Comparison of ENCODE assay signal across 8 mouse cellular contexts in genomic region chr5:137759971-137760412, GRCm38 (mm10). TPM values are rescaled to one million over a fixed set of nuclear protein-coding genes. Genes with fewer than 3 reads are reported as not detected.
A peak's percentile ranks its signal among the peaks of the same experiment; 100 is the strongest.
DNase-seq lines count a peak whose midpoint lies in the region; ATAC-seq and TF ChIP-seq lines count a peak whose summit lies in the region.

No protein-coding gene starts in this region.

- 0 out of 2 replicates have a peak, but pooled peaks have one; percentile 47 for ATAC-seq in forebrain, embryonic 11.5 days (replicated peaks; ENCODE audit: low FRiP score)
- peak; percentile 49 for ATAC-seq in heart, embryonic 16.5 days (replicated peaks; ENCODE audit: extremely low read depth, insufficient read depth, low FRiP score)
- ATAC-seq in liver, embryonic 15.5 days (ENCODE audit: insufficient read depth): peak; percentile 66
- peak; percentile 82 for ATAC-seq in neural tube, embryonic 13.5 days (ENCODE audit: low read depth)

- peak; percentile 55 for TF ChIP-seq RAD21 in CH12.LX (IDR thresholded peaks at IDR 0.05; ENCODE audit: low read depth, low read length)

- dilution Hi-C loops in CH12.LX (cut with MboI; ENCODE audit: extremely low pct_ligation_motif_present, extremely low pct_unique_long_range_greater_than_20kb, low sequenced_read_pairs): no loop called here

- peak; percentile 75 to 89 for TF ChIP-seq CTCF in CH12.LX (conservative IDR thresholded peaks at IDR 0.05 in 1 of 2, IDR thresholded peaks at IDR 0.05 in 1 of 2; ENCODE audit: low read depth in 2 of 2, low read length in 2 of 2)
- peak; percentile 75 for TF ChIP-seq CTCF in testis, adult 2 months (IDR thresholded peaks at IDR 0.05; ENCODE audit: control insufficient read depth, insufficient read depth, insufficient replicate concordance, low read depth, low read length)

- peaks cover 3 to 29% of the 10 kb centered on the region in 2 experiments; a peak in 3 of 4 replicates for H3K4me1 ChIP-seq in CH12.LX (ENCODE audit: control insufficient read depth in 1 of 2, insufficient read depth in 2 of 2)
- no peaks in the 10 kb centered on the region for H3K4me1 ChIP-seq in forebrain, embryonic 11.5 days (replicated peaks; ENCODE audit: control insufficient read depth, insufficient read depth, low read length)
- peaks cover 32% of the 10 kb centered on the region for H3K4me1 ChIP-seq in heart, embryonic 16.5 days (ENCODE audit: control insufficient read depth, insufficient read depth, low read length)
- peaks cover 29% of the 10 kb centered on the region for H3K4me1 ChIP-seq in liver, embryonic 15.5 days (replicated peaks)
- peaks cover 43% of the 10 kb centered on the region for H3K4me1 ChIP-seq in neural tube, embryonic 13.5 days (replicated peaks)
- peaks cover 6% of the 10 kb centered on the region for H3K4me1 ChIP-seq in testis, adult 2 months (ENCODE audit: control insufficient read depth, insufficient read depth, low read length)

- no peak overlapping the region for H3K4me2 ChIP-seq in CH12.LX (ENCODE audit: insufficient read depth, low read depth, poor library complexity, severe bottlenecking)
- H3K4me2 ChIP-seq in forebrain, embryonic 11.5 days (ENCODE audit: low read depth, low read length, severe bottlenecking): no peak overlapping the region
- H3K4me2 ChIP-seq in heart, embryonic 16.5 days (ENCODE audit: low read depth, low read length): no peak overlapping the region
- H3K4me2 ChIP-seq in liver, embryonic 15.5 days: no peak overlapping the region
- H3K4me2 ChIP-seq in neural tube, embryonic 13.5 days: no peak overlapping the region

- TF ChIP-seq POLR2A in CH12.LX (IDR thresholded peaks at IDR 0.05; ENCODE audit: low read depth, low read length): peak; percentile 24; the same call in 1 of the 2 replicates
- 0 out of 2 replicates have a peak, but pooled peaks have one; percentile 28 for TF ChIP-seq POLR2A in testis, adult 2 months (IDR thresholded peaks at IDR 0.05; ENCODE audit: control insufficient read depth, low read depth, low read length)

- H3K9me3 ChIP-seq in CH12.LX (replicated peaks; ENCODE audit: low read length): no peaks in the 10 kb centered on the region
- no peaks in the 10 kb centered on the region for H3K9me3 ChIP-seq in forebrain, embryonic 11.5 days (ENCODE audit: control insufficient read depth, low read length)
- no peaks in the 10 kb centered on the region for H3K9me3 ChIP-seq in heart, embryonic 16.5 days (replicated peaks; ENCODE audit: control insufficient read depth, low read length)
- H3K9me3 ChIP-seq in liver, embryonic 15.5 days (replicated peaks): no peaks in the 10 kb centered on the region
- no peaks in the 10 kb centered on the region for H3K9me3 ChIP-seq in neural tube, embryonic 13.5 days

- H3K9ac ChIP-seq in CH12.LX (ENCODE audit: insufficient read depth, low read depth): no peak overlapping the region
- H3K9ac ChIP-seq in forebrain, embryonic 11.5 days (ENCODE audit: low read length): no peak overlapping the region
- 0 out of 2 replicates have a peak overlapping the region, but pooled peaks have one; percentile 11 for H3K9ac ChIP-seq in heart, embryonic 16.5 days (ENCODE audit: low read length)
- no peak overlapping the region for H3K9ac ChIP-seq in liver, embryonic 15.5 days
- H3K9ac ChIP-seq in neural tube, embryonic 13.5 days: no peak overlapping the region

- H3K4me3 ChIP-seq in CH12.LX (replicated peaks in 1 of 3; ENCODE audit: low read depth in 2 of 3, low read length in 2 of 3, poor library complexity in 1 of 3): no peak overlapping the region
- no peak overlapping the region for H3K4me3 ChIP-seq in forebrain, embryonic 11.5 days (ENCODE audit: low read depth, low read length)
- no peak overlapping the region for H3K4me3 ChIP-seq in heart, embryonic 16.5 days (ENCODE audit: low read length)
- no peak overlapping the region for H3K4me3 ChIP-seq in liver, embryonic 15.5 days (replicated peaks)
- H3K4me3 ChIP-seq in neural tube, embryonic 13.5 days: no peak overlapping the region
- peak overlapping the region; percentile 76 for H3K4me3 ChIP-seq in testis, adult 2 months (ENCODE audit: control insufficient read depth, low read depth, low read length)

- H3K79me2 ChIP-seq in CH12.LX (replicated peaks; ENCODE audit: control insufficient read depth, extremely low read depth, insufficient read depth, poor library complexity, severe bottlenecking): no peaks in the 10 kb centered on the region

- no peaks in the 10 kb centered on the region for H3K27me3 ChIP-seq in CH12.LX (replicated peaks)
- H3K27me3 ChIP-seq in forebrain, embryonic 11.5 days (ENCODE audit: control insufficient read depth, insufficient read depth, low read length): no peaks in the 10 kb centered on the region
- no peaks in the 10 kb centered on the region for H3K27me3 ChIP-seq in heart, embryonic 16.5 days (ENCODE audit: control insufficient read depth, insufficient read depth, low read length)
- H3K27me3 ChIP-seq in liver, embryonic 15.5 days: no peaks in the 10 kb centered on the region
- H3K27me3 ChIP-seq in neural tube, embryonic 13.5 days: no peaks in the 10 kb centered on the region
- no peaks in the 10 kb centered on the region for H3K27me3 ChIP-seq in testis, adult 2 months (ENCODE audit: control insufficient read depth, insufficient read depth, low read length)

- WGBS in forebrain, embryonic 11.5 days: 42% methylated on average over 4 of the region's 4 CpGs
- WGBS in heart, embryonic 16.5 days: 39% methylated on average over 4 of the region's 4 CpGs
- WGBS in liver, embryonic 15.5 days (ENCODE audit: insufficient replicate concordance): 43% methylated on average over 4 of the region's 4 CpGs
- WGBS in neural tube, embryonic 13.5 days: 17% methylated on average over 4 of the region's 4 CpGs

- no peak overlapping the region for H3K27ac ChIP-seq in CH12.LX (ENCODE audit: insufficient read depth, low read depth)
- H3K27ac ChIP-seq in forebrain, embryonic 11.5 days (ENCODE audit: low read depth, low read length): no peak overlapping the region
- peak overlapping the region; percentile 37; the same call in 1 of the 2 replicates for H3K27ac ChIP-seq in heart, embryonic 16.5 days (ENCODE audit: low read length)
- H3K27ac ChIP-seq in liver, embryonic 15.5 days (replicated peaks): no peak overlapping the region
- peak overlapping the region; percentile 81 for H3K27ac ChIP-seq in neural tube, embryonic 13.5 days (replicated peaks)
- peak overlapping the region; percentile 58; the same call in 1 of the 2 replicates for H3K27ac ChIP-seq in testis, adult 2 months (ENCODE audit: control insufficient read depth, insufficient read depth, low read depth, low read length)

- peaks cover 41 to 65% of the 10 kb centered on the region in 2 experiments for H3K36me3 ChIP-seq in CH12.LX (replicated peaks in 1 of 2; ENCODE audit: control insufficient read depth in 1 of 2, insufficient read depth in 1 of 2, low read length in 1 of 2)
- H3K36me3 ChIP-seq in forebrain, embryonic 11.5 days (ENCODE audit: control insufficient read depth, insufficient read depth, low read length): no peaks in the 10 kb centered on the region; the same call in 1 of the 2 replicates
- H3K36me3 ChIP-seq in heart, embryonic 16.5 days (ENCODE audit: control insufficient read depth, insufficient read depth): peaks cover 17% of the 10 kb centered on the region
- peaks cover 50% of the 10 kb centered on the region for H3K36me3 ChIP-seq in liver, embryonic 15.5 days (replicated peaks)
- peaks cover 13% of the 10 kb centered on the region; the same call in 1 of the 2 replicates for H3K36me3 ChIP-seq in neural tube, embryonic 13.5 days
- no peaks in the 10 kb centered on the region for H3K36me3 ChIP-seq in testis, adult 2 months (ENCODE audit: control insufficient read depth, insufficient read depth, low read length)

- in situ Hi-C loops in CH12.LX (cut with MboI; ENCODE audit: low pct_ligation_motif_present, low pct_unique_long_range_greater_than_20kb, low sequenced_read_pairs): loop anchor here (5.0 to 25.0 kb wide), 2 partner anchors 108 to 248 kb away; partner anchors contain the start of genes Gigyf1 and Pop7

- no peak for TF ChIP-seq EP300 in CH12.LX (IDR thresholded peaks at IDR 0.05; ENCODE audit: low read length)

- DNase-seq in CH12.LX (ENCODE audit: extremely low read depth): peak; percentile 91
- DNase-seq in c-Kit-negative CD71-positive TER-119-positive erythroid progenitor cells, embryonic 14.5 days (ENCODE audit: low read depth, low spot score): peak; percentile 73
- DNase-seq in forebrain, embryonic 11.5 days (ENCODE audit: low spot score): peak; percentile 86
- peak; percentile 91 to 96 for DNase-seq in kidney, postnatal 25 days

RNA-seq across cellular contexts. Expression of gene Tsc22d4, which starts 14.5 kb away (rescaled TPM):
- total RNA-seq in CH12.LX (2012; rRNA removed): 32.0 and 39.9 TPM in 2 replicates
- total RNA-seq in CH12.LX (2014; rRNA removed): 26.4 and 28.2 TPM in 2 replicates
- 91.2 and 103 TPM in 2 replicates for polyA plus RNA-seq in CH12.LX (2012; ENCODE audit: insufficient read length, low read depth)
- 81.1 and 83.5 TPM in 2 replicates for polyA plus RNA-seq in forebrain, embryonic 11.5 days (2014; fragmentation: Nextera tagmentation; extraction: Ambion mirVana)
- 164 and 189 TPM in 2 replicates for polyA plus RNA-seq in heart, embryonic 16.5 days (2015; fragmentation: Nextera tagmentation; extraction: Ambion mirVana)
- polyA plus RNA-seq in liver, embryonic 15.5 days (2015; fragmentation: Nextera tagmentation; extraction: Ambion mirVana): 68.8 and 75.1 TPM in 2 replicates
- polyA plus RNA-seq in neural tube, embryonic 13.5 days (2015; fragmentation: Nextera tagmentation; extraction: Ambion mirVana): 76.8 and 86.9 TPM in 2 replicates
- 423 and 435 TPM in 2 replicates for polyA plus RNA-seq in testis, adult 2 months (2012; rRNA removed)

RNA-seq across cellular contexts. Expression of gene Nyap1, which starts 18.6 kb away (rescaled TPM):
- total RNA-seq in CH12.LX (2012; rRNA removed): 0.67 and 1.4 TPM in 2 replicates
- 0.28 and 0.34 TPM in 2 replicates for total RNA-seq in CH12.LX (2014; rRNA removed)
- 0.35 and 0.43 TPM in 2 replicates for polyA plus RNA-seq in CH12.LX (2012; ENCODE audit: insufficient read length, low read depth)
- polyA plus RNA-seq in forebrain, embryonic 11.5 days (2014; fragmentation: Nextera tagmentation; extraction: Ambion mirVana): 3.8 and 4.4 TPM in 2 replicates
- 1.6 and 1.9 TPM in 2 replicates for polyA plus RNA-seq in heart, embryonic 16.5 days (2015; fragmentation: Nextera tagmentation; extraction: Ambion mirVana)
- polyA plus RNA-seq in liver, embryonic 15.5 days (2015; fragmentation: Nextera tagmentation; extraction: Ambion mirVana): 0.21 and 0.39 TPM in 2 replicates
- polyA plus RNA-seq in neural tube, embryonic 13.5 days (2015; fragmentation: Nextera tagmentation; extraction: Ambion mirVana): 23.4 and 25.4 TPM in 2 replicates
- 0.97 and 0.98 TPM in 2 replicates for polyA plus RNA-seq in testis, adult 2 months (2012; rRNA removed)

RNA-seq across cellular contexts. Expression of gene Ppp1r35, which starts 18.7 kb away (rescaled TPM):
- total RNA-seq in CH12.LX (2012; rRNA removed): 31.6 and 34.6 TPM in 2 replicates
- total RNA-seq in CH12.LX (2014; rRNA removed): 11.8 and 17.3 TPM in 2 replicates
- polyA plus RNA-seq in CH12.LX (2012; ENCODE audit: insufficient read length, low read depth): 23.3 and 24.1 TPM in 2 replicates
- polyA plus RNA-seq in forebrain, embryonic 11.5 days (2014; fragmentation: Nextera tagmentation; extraction: Ambion mirVana): 72.8 and 77.9 TPM in 2 replicates
- 20.5 and 22.6 TPM in 2 replicates for polyA plus RNA-seq in heart, embryonic 16.5 days (2015; fragmentation: Nextera tagmentation; extraction: Ambion mirVana)
- polyA plus RNA-seq in liver, embryonic 15.5 days (2015; fragmentation: Nextera tagmentation; extraction: Ambion mirVana): 21.0 and 21.3 TPM in 2 replicates
- polyA plus RNA-seq in neural tube, embryonic 13.5 days (2015; fragmentation: Nextera tagmentation; extraction: Ambion mirVana): 38.1 and 39.7 TPM in 2 replicates
- polyA plus RNA-seq in testis, adult 2 months (2012; rRNA removed): 48.3 and 60.4 TPM in 2 replicates

RNA-seq across cellular contexts. Expression of gene Mepce, which starts 27.5 kb away (rescaled TPM):
- total RNA-seq in CH12.LX (2012; rRNA removed) (32.7 and 38.5 TPM in 2 replicates), CH12.LX (2014; rRNA removed) (31.1 and 37.3 TPM in 2 replicates)
- 42.4 and 43.7 TPM in 2 replicates for polyA plus RNA-seq in CH12.LX (2012; ENCODE audit: insufficient read length, low read depth)
- 11.9 and 12.4 TPM in 2 replicates for polyA plus RNA-seq in forebrain, embryonic 11.5 days (2014; fragmentation: Nextera tagmentation; extraction: Ambion mirVana)
- polyA plus RNA-seq in heart, embryonic 16.5 days (2015; fragmentation: Nextera tagmentation; extraction: Ambion mirVana): 5.6 and 5.7 TPM in 2 replicates
- polyA plus RNA-seq in liver, embryonic 15.5 days (2015; fragmentation: Nextera tagmentation; extraction: Ambion mirVana): 4.0 and 5.0 TPM in 2 replicates
- polyA plus RNA-seq in neural tube, embryonic 13.5 days (2015; fragmentation: Nextera tagmentation; extraction: Ambion mirVana): 9.9 and 12.3 TPM in 2 replicates
- 103 and 114 TPM in 2 replicates for polyA plus RNA-seq in testis, adult 2 months (2012; rRNA removed)

RNA-seq across cellular contexts. Expression of gene Zcwpw1, which starts 27.6 kb away (rescaled TPM):
- total RNA-seq in CH12.LX (2012; rRNA removed): 1.3 and 1.9 TPM in 2 replicates
- 2.3 and 3.0 TPM in 2 replicates for total RNA-seq in CH12.LX (2014; rRNA removed)
- polyA plus RNA-seq in CH12.LX (2012; ENCODE audit: insufficient read length, low read depth): 1.5 and 2.8 TPM in 2 replicates
- 18.1 and 21.2 TPM in 2 replicates for polyA plus RNA-seq in forebrain, embryonic 11.5 days (2014; fragmentation: Nextera tagmentation; extraction: Ambion mirVana)
- polyA plus RNA-seq in heart, embryonic 16.5 days (2015; fragmentation: Nextera tagmentation; extraction: Ambion mirVana): 9.6 and 9.9 TPM in 2 replicates
- 3.2 and 3.3 TPM in 2 replicates for polyA plus RNA-seq in liver, embryonic 15.5 days (2015; fragmentation: Nextera tagmentation; extraction: Ambion mirVana)
- 10.4 and 12.4 TPM in 2 replicates for polyA plus RNA-seq in neural tube, embryonic 13.5 days (2015; fragmentation: Nextera tagmentation; extraction: Ambion mirVana)
- polyA plus RNA-seq in testis, adult 2 months (2012; rRNA removed): 10.9 and 12.3 TPM in 2 replicates

Comparison
In these comparisons a context has a peak if more than half of its experiments do, and no peak if none do; other contexts are left out.
1. H3K27ac ChIP-seq: peak in heart, embryonic 16.5 days (single experiment), neural tube, embryonic 13.5 days (single experiment) and testis, adult 2 months (single experiment); none in CH12.LX (single experiment), forebrain, embryonic 11.5 days (single experiment) and liver, embryonic 15.5 days (single experiment).
2. Peak in every context shown above with its lines, with median percentiles within 50 percentile points of each other: DNase-seq and ATAC-seq.